Mouse (Mus musculus): ENCODE results near the gene Tmem54.

Tmem54 gene

DNA sequence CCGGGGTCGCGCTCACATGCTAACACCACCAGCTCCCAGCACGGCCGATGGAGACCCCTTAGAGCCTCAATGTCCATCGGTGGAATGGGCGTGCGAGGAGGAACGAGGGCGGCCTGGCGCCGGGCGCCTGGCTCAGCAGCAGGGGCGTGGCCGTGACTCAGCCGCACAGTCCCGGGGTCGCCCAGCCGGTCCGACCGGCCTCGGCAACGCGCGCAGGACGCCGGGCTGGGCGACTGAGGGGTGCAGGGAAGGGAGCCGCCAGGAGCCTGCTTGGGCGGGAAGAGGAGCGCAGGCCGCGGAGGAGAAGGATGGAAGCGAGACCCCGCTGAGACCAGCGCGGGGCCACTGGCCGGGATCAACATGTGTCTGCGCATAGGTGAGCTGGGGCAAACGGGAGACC, at the start of gene Tmem54:
Gene Tmem54, plus strand, starts transcription at position 193 of the 400 bp plus-strand sequence.
- DNase-seq (ENCODE audit: low read depth, low spot score) = no peak

DNA sequence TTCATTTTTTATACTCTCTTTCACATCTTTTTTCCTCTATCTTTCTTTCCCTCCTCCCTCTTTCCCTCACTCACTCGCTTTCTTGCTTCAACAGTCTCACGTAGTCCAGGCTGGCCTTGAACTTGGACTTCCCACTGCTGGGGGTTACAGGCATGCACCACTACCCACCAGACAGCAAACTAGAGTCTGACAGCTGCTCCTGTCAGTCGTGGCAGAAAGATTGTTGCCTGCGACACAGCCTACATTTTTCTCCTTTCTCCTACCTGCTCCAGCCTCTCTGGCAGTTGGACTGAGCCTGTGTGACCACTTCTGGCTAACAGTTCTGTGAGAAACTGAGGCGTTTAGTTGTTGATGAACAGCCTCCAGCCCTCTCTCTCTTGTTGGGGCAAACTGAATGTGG, 49.8 kb upstream of the Tmem54 start:
- DNase-seq (ENCODE audit: low read depth, low spot score) = no peak

DNA sequence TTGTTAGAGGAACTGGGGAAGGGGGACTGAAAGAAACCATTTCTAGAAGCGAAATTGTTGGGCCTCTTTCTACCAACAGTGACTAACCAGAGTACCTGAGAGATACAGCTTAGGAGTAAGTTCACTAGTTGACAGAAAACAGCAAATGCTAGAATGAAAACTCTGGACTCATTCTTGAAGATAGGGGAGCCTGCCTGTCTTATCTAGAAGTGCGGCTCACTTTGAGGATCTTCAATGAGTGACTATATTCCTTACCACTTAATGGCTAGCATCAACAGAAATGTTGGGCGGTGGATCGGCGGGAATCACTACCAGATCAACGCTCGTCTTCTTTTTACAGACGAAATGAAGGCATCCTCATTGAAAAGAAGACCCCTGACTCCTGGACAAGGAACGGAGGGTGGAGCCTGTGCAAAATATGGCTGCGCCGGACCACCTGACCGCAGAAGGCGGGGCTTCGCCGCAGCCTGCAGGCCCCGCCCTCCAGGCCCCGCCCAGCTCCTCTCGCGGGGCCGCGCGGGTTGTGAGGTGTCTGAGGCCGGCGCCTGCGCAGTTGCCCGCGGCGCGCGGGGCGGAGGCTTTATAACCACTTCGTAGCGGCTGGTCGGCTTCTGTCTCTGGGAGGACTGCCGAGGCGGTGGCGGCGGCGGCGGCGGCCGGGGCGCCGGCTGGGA, 47.7 kb upstream of the Tmem54 start:
- peak; percentile 98 for DNase-seq (ENCODE audit: low read depth, low spot score)

DNA sequence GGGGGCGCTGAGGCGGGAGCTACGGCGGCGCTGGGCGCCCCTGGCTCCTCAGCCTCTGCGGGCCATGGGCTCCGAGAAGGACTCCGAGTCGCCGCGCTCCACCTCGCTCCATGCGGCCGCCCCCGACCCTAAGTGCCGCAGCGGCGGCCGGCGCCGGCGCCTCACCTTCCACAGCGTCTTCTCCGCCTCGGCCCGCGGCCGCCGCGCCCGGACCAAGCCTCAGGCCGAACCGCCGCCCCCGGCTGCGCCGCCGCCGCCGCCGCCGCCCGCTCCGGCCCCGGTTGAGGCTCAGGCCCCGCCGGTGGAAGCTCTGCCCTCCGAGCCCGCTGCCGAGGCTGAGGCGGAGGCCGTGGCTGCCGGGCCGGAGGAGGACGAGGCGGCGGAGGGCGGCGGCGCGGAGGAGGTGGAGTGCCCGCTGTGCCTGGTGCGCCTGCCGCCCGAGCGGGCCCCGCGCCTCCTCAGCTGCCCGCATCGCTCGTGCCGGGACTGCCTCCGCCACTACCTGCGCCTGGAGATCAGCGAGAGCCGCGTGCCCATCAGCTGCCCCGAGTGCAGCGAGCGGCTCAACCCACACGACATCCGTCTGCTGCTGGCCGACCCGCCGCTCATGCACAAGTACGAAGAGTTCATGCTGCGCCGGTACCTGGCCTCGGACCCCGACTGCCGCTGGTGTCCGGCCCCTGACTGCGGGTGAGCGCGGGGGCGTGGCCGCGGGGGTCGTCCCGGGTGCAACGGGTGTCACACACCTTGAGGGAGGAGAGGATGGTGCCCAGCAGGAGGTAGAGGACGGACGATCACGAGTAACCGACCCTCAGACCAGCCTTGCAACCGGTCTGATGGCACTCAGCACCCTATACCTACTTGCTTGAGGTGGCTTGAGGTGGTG, 46.9 kb upstream of the Tmem54 start, which contains the start of gene Rnf19b:
Gene Rnf19b, plus strand, starts transcription at position 65 of the 886 bp plus-strand sequence.
- DNase-seq (ENCODE audit: low read depth, low spot score) = peak; percentile 68

- DNase-seq (ENCODE audit: low read depth, low spot score) = peak; percentile 53
Measured at GRCm38 (mm10) chr4:129059125-129059551, 46.2 kb upstream of the Tmem54 start.

DNA sequence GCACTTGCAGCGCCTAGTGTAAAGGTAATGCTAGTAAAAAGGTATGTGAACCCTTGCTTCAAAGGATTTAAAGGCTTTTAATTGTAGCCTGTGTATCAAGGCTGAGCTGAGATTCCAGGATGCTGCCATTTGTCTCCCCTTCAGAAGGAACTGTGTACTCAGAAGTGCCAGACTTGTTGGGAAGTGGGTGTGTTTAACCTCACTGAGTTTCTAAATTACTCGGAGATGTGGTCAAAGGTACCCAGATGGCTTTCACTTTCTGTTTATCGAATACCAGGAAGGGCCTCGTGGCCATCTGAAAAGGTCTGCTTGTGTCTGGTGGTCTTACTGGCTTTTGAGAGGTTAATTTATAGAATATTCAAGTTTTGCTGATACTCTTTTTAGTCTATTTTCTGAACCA, 45.4 kb upstream of the Tmem54 start:
- DNase-seq (ENCODE audit: low read depth, low spot score) = no peak

GRCm38 (mm10) chr4:129061486-129061885, 43.9 kb upstream of the Tmem54 start:
- no peak for DNase-seq (ENCODE audit: low read depth, low spot score)

- no peak for DNase-seq (ENCODE audit: low read depth, low spot score)
Measured at GRCm38 (mm10) chr4:129062281-129063075, 42.9 kb upstream of the Tmem54 start.

- no peak for DNase-seq (ENCODE audit: low read depth, low spot score)
Measured at GRCm38 (mm10) chr4:129065688-129066236, 39.6 kb upstream of the Tmem54 start.

DNA sequence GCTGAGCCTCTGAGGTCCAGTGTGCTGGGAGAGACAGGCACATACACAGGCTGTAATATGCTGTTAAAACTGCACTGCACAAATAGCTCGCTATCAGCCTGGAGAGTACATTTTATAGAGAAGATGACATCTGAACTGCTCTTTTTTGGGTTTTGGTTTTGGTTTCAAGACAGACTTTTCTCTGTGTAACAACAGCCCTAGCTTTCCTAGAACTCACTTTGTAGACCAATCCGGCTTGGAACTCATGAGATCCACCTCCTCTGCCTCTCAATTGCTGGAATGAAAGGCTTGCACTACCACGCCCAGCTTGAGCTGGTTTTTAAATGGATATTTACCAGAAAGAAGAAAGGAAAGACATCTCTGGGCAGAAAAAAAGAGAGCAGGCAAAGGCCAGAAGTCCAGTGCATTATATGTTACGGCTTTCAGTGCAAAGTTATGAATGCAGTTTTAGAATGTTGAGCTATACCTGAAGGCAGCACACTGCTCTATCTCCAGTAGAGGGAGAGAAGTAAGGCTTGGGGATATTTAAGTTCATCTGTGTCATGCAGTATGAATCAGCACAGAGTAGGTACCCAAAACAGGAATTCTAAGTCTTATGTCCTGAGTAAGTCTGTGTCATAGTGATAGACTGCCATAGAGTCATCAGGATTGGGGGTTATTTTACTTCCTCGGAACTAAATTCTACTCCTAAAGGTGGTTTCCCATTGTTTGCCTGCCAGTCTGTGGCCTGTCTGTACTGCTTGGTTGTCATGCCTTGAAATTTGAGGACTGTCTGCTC, 37.5 kb upstream of the Tmem54 start:
- peak; percentile 24 for DNase-seq (ENCODE audit: low read depth, low spot score)

DNA sequence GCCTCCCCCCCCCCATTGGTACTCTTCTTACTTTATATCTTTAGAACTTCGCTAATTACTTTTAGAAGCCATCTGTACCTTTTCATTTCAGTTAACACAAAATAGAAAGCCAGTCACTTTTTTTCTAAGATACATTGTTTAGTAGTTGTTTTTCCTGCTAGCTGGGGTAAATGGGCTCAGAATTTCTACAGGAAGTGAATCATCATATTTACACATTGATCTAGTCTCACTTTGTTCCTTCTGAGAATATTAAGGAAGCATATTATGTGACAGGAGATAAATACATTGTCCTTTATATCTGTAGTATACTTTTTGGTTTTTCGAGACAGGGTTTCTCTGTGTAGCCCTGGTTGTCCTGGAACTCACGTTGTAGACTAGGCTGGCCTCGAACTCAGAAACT, 36.5 kb upstream of the Tmem54 start:
- DNase-seq (ENCODE audit: low read depth, low spot score) = no peak

DNA sequence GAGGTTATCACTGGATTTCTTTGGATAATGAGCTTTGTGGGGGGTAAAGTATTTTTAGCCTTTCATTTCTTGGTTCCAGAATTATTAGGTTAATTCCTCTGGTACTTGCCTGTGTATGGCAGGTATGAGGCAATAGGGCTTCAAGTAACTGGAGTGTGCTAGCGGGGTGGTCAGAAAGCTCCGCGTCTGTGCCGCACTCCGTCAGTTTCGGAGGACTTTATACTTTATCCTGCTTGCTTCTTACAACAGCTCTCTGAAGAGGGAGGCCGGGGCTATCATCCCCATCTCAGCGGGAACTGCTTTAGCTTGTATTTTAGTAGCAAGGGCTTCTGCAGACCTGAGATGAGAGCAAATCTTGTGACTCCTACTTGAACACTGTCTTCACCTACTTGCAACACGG, 26.2 kb upstream of the Tmem54 start:
- DNase-seq (ENCODE audit: low read depth, low spot score) = peak; percentile 69

- no peak for DNase-seq (ENCODE audit: low read depth, low spot score)
Measured at GRCm38 (mm10) chr4:129081041-129081440, 24.3 kb upstream of the Tmem54 start.

DNA sequence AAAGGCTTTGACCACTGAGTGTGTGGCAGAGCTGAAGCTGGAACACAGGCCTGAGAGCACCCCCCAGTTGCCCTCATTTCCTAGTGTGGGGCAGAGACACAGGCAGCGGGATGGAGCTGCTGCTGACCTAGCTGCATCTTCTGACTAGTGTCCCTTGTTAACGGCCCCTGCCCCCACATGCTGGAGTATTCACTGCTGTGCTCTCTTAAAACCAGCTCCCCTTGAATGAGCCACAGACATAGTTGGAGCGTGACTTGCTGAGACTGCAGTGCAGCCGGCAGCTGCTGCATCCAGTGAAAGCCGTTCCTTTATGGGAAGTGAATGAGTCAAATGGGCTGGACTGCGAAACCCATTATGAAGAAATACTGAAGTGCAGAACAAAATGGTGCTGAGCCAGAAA, 23.8 kb upstream of the Tmem54 start:
- DNase-seq (ENCODE audit: low read depth, low spot score) = no peak

- DNase-seq (ENCODE audit: low read depth, low spot score) = no peak
Measured at GRCm38 (mm10) chr4:129081939-129082338, 23.4 kb upstream of the Tmem54 start.

DNA sequence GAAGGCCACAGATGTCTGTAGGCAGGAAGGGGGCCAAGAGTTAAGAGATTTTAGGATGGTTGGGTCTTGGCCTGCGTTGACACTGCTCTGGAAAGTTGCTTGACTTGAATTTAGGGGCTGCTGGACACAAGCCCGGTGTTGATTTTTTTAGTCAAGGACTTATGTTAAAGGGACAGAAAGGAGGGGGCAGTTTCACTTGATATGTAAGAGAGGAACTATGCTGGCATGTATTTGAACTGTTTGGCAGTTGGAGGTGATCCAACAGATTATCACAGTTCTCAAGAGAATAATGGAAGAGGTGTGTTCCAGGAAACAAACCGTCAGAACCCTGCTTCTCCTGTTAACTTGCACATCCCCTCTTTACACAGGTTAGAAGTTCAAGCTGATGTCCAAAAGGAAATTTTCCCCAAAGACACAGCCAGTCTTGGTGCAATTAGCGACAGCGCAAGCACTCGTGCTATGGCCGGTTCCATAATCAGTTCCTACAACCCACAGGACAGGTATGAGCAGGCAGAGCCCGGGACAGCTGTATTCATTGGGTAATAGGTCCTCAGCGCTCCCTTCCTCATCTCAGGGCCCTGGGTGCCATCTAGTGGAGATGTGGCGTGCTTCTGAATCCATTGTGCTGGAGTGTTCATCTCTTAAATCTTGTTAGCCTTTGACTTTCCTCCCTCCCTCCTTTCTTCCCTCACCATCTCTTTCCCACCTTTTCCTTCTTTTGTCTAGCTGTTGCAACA, 22.8 kb upstream of the Tmem54 start:
- peak; percentile 84 for DNase-seq (ENCODE audit: low read depth, low spot score)

DNA sequence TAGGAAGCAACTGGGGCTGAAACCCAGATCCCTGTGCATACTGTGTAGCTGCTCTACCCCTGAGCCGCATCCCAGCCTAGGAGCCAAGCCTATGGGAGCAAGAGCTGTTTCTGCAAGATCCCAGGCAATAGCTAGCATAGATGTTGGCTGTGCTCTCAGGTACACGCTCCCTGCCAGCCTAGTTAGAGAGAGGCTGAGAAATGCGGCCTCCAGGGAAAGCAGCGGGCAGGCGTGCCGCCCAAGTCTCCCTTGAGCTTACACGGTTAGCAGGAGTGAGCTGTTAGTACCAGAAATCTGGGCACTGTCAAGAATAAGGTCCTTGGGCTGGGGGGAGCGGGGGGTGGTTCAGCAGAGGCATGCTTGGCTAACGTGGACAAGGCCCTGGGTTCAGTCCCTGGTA, 20.5 kb upstream of the Tmem54 start:
- DNase-seq (ENCODE audit: low read depth, low spot score) = no peak

- DNase-seq (ENCODE audit: low read depth, low spot score) = peak; percentile 88
Measured at GRCm38 (mm10) chr4:129086078-129086477, 19.3 kb upstream of the Tmem54 start.

DNA sequence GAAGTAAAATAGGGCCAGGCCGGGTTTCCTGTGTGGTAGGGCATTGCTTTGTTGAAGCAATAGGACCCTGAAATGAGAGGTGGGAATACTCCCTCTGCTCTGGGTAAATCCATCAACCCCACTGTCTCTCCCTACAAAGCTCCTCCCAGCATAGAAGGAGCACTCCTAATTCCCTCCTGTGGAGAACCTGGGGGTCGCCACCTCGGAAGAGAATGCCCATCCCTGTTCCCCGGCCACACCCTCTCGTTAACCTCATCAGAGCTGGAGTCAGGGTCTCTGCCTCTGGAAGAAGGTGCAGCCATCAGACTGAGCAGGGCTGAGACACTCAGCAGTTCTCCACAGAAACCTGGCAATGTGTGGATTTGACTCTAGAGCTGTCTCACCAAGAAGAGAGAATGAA, 17.5 kb upstream of the Tmem54 start:
- peak; percentile 71 for DNase-seq (ENCODE audit: low read depth, low spot score)

GRCm38 (mm10) chr4:129095276-129095675, 10.1 kb upstream of the Tmem54 start:
- no peak for DNase-seq (ENCODE audit: low read depth, low spot score)
